Mouse (Mus musculus): Measurements from ENCODE around the gene St3gal6.

The St3gal6 gene

GRCm38 (mm10) chr16:58521182-58521581 lies 2.9 kb downstream of the St3gal6 start:
- DNase-seq (ENCODE audit: low spot score in 2 of 2): no peak

GRCm38 (mm10) chr16:58520457-58520856 lies 3.6 kb downstream of the St3gal6 start:
- no peak for DNase-seq (ENCODE audit: low spot score in 2 of 2)

- no peak for DNase-seq (ENCODE audit: low spot score in 2 of 2)
These were observed 4.4 kb downstream of the St3gal6 start for GRCm38 (mm10) chr16:58519650-58520073.

- no peak for DNase-seq (ENCODE audit: low spot score in 2 of 2)
These were observed 6.9 kb downstream of the St3gal6 start for GRCm38 (mm10) chr16:58516960-58517798.

GRCm38 (mm10) chr16:58516161-58516560 lies 7.9 kb downstream of the St3gal6 start:
- no peak for DNase-seq (ENCODE audit: low spot score in 2 of 2)

- DNase-seq (ENCODE audit: low spot score in 2 of 2): no peak
These were observed 9.5 kb downstream of the St3gal6 start for GRCm38 (mm10) chr16:58514565-58514964.

- DNase-seq (ENCODE audit: low spot score in 2 of 2): no peak
These were observed 10.3 kb downstream of the St3gal6 start for GRCm38 (mm10) chr16:58513755-58514154.

GRCm38 (mm10) chr16:58512887-58513286 lies 11.2 kb downstream of the St3gal6 start:
- DNase-seq (ENCODE audit: low spot score in 2 of 2): no peak

- DNase-seq (ENCODE audit: low spot score in 2 of 2): no peak
These were observed 11.8 kb downstream of the St3gal6 start for GRCm38 (mm10) chr16:58512181-58512761.

- no peak for DNase-seq (ENCODE audit: low spot score in 2 of 2)
These were observed 19.1 kb downstream of the St3gal6 start for GRCm38 (mm10) chr16:58504945-58505344.

- DNase-seq (ENCODE audit: low spot score in 2 of 2): no peak
These were observed 21.5 kb downstream of the St3gal6 start for GRCm38 (mm10) chr16:58502566-58502965.

- DNase-seq (ENCODE audit: low spot score in 2 of 2): no peak
These were observed 22.2 kb downstream of the St3gal6 start for GRCm38 (mm10) chr16:58501760-58502301.

GRCm38 (mm10) chr16:58499650-58500049 lies 24.4 kb downstream of the St3gal6 start:
- no peak for DNase-seq (ENCODE audit: low spot score in 2 of 2)

- DNase-seq (ENCODE audit: low spot score in 2 of 2): no peak
These were observed 24.9 kb downstream of the St3gal6 start for GRCm38 (mm10) chr16:58499172-58499584.

GRCm38 (mm10) chr16:58497886-58498713 lies 25.9 kb downstream of the St3gal6 start:
- no peak for DNase-seq (ENCODE audit: low spot score in 2 of 2)

GRCm38 (mm10) chr16:58496791-58497190 lies 27.3 kb downstream of the St3gal6 start:
- DNase-seq (ENCODE audit: low spot score in 2 of 2): no peak

- DNase-seq (ENCODE audit: low spot score in 2 of 2): no peak
These were observed 36.2 kb downstream of the St3gal6 start for GRCm38 (mm10) chr16:58487861-58488260.

GRCm38 (mm10) chr16:58482296-58482695 lies 41.7 kb downstream of the St3gal6 start:
- DNase-seq (ENCODE audit: low spot score in 2 of 2): no peak

- DNase-seq (ENCODE audit: low spot score in 2 of 2): no peak
These were observed 42.2 kb downstream of the St3gal6 start for GRCm38 (mm10) chr16:58481906-58482270.

- no peak for DNase-seq (ENCODE audit: low spot score in 2 of 2)
These were observed 42.7 kb downstream of the St3gal6 start for GRCm38 (mm10) chr16:58481219-58481905.

- DNase-seq (ENCODE audit: low spot score in 2 of 2): no peak
These were observed 44.1 kb downstream of the St3gal6 start for GRCm38 (mm10) chr16:58479898-58480448.
